Mouse (Mus musculus) liver, embryonic 12.5 days (tissue): Measurements from ENCODE around the gene Med11. TPM values are rescaled to one million over a fixed set of nuclear protein-coding genes. Genes with fewer than 3 reads are reported as not detected.
A peak's percentile ranks its signal among the peaks of the same experiment; 100 is the strongest.
"Not testable (repeated sequence)": the region's sequence is repeated elsewhere in the genome, so short reads cannot be mapped to it uniquely, and the experiment has no call there.

ENCODE experiments used
- ATAC-seq: fragments of 200-750 bp; cut with Nextera tagmentation; 2 replicates; pipeline ENCODE4 v1.8.0; 2017; ENCODE audit warnings: moderate number of reproducible peaks, mild to moderate bottlenecking, moderate library complexity
- H3K27ac ChIP-seq: fragments of 300-500 bp; sonication (generic); 2 replicates; pipeline ENCODE4 v1.5.1; 2016; ENCODE audit warnings: mild to moderate bottlenecking
- H3K27me3 ChIP-seq: fragments of 300-500 bp; sonication (generic); replicated peaks from 2 replicates; pipeline ENCODE4 v1.6.1; 2016; ENCODE audit warnings: mild to moderate bottlenecking, moderate library complexity
- H3K36me3 ChIP-seq: fragments of 300-500 bp; sonication (generic); 2 replicates; pipeline ENCODE4 v1.6.1; 2016; ENCODE audit warnings: mild to moderate bottlenecking, moderate library complexity
- H3K4me1 ChIP-seq: fragments of 300-500 bp; sonication (generic); 2 replicates; pipeline ENCODE4 v1.6.1; 2016
- H3K4me2 ChIP-seq: fragments of 300-500 bp; sonication (generic); 2 replicates; pipeline ENCODE4 v1.6.1; 2016; ENCODE audit warnings: mild to moderate bottlenecking, moderate library complexity
- H3K4me3 ChIP-seq: fragments of 300-500 bp; sonication (generic); 2 replicates; pipeline ENCODE4 v1.5.1; 2016; ENCODE audit warnings: mild to moderate bottlenecking, moderate library complexity
- H3K9ac ChIP-seq: fragments of 300-500 bp; sonication (generic); 2 replicates; pipeline ENCODE4 v1.6.1; 2016; ENCODE audit warnings: mild to moderate bottlenecking, moderate library complexity
- H3K9me3 ChIP-seq: fragments of 300-500 bp; sonication (generic); replicated peaks from 2 replicates; pipeline ENCODE4 v1.6.1; 2016; ENCODE audit warnings: mild to moderate bottlenecking, moderate library complexity
- WGBS: fragments of 180-500 bp; shearing (Covaris S2); methylation state at CpG from one replicate; pipeline ENCODE4 v1.1.7; 2016; ENCODE audit not compliant: insufficient replicate concordance; 5-methylcytosine and 5-hydroxymethylcytosine counted together
- polyA plus RNA-seq: library from polyadenylated mRNA; unstranded; fragments of >200 nt; fragmentation: Nextera tagmentation; extraction: Ambion mirVana; gene quantifications from 2 replicates; pipeline ENCODE4 v1.2.1, GENCODE M21; 2016

The Med11 gene
- polyA plus RNA-seq, 1 experiment from 2014 or later: 21.7 TPM

- WGBS: 79% methylated on average over 2 of the region's 2 CpGs
- Histone ChIP-seq H3K4me3 (no peak overlapping the region), H3K27ac (no peak overlapping the region), H3K27me3 (no peaks in the 10 kb centered on the region), H3K4me2 (peak overlapping the region; percentile 77), H3K36me3 (peaks cover 13% of the 10 kb centered on the region), H3K4me1 (peaks cover 31% of the 10 kb centered on the region), H3K9ac (no peak overlapping the region), H3K9me3 (no peaks in the 10 kb centered on the region)
- ATAC-seq: no peak
Measured at GRCm38 (mm10) chr11:70450926-70451325, 793 bp upstream of the Med11 start.

DNA sequence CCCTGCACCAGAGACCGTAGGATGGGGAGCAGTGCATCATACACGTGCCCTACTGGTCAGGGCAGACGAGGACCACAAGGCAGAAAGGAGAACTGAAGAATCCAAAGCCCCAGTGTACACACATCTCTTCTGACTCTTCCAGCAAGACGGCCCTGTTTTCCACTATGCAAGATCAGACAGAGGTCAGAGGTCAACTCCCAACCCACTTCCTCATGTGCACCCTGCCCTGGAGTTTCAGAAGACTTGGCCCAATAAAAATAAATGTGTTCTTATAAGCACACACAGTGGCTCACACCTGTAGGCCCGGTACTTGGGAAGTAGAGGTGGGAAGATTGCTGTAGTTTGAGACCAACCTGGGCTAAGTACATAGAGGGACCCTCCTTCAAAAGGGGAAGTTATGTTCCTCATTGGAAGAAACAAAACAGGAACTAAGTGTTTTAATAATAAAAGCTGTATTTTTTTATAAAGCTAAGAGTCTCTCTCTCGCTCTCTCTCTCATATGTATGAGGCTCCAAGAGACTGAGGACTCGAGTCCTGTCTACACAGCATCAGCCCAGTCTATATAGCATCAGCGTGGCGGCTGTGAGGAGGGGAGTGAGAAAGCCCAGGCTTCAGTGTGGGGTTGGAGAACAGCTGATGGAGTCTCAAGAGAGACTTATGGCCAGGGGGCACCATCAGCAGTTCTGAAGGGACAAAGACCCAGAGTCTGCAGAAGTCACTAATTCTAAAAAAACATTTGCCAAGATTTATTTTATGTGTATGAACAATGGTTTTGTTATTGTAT lies 1.7 kb downstream of the Med11 start:
- Histone ChIP-seq H3K4me3 (no peak overlapping the region), H3K27me3 (peaks cover 8% of the 10 kb centered on the region), H3K4me1 (peaks cover 21% of the 10 kb centered on the region), H3K9ac (no peak overlapping the region), H3K4me2 (peak overlapping the region; percentile 77), H3K27ac (no peak overlapping the region), H3K9me3 (no peaks in the 10 kb centered on the region), H3K36me3 (peaks cover 13% of the 10 kb centered on the region)
- WGBS: 73% methylated on average over 9 of the region's 9 CpGs
- ATAC-seq: no peak

GRCm38 (mm10) chr11:70458688-70459600 lies 7.2 kb downstream of the Med11 start, which contains the start of gene Zmynd15:
Zmynd15 (plus strand) TSS chr11:70459433.
- ATAC-seq: no peak
- Histone ChIP-seq H3K27me3 (peaks cover 62% of the 10 kb centered on the region), H3K4me3 (peak within 1 kb of the TSS; percentile 58), H3K9me3 (0 out of 2 replicates have a peak, but pooled peaks cover 3% of the 10 kb centered on the region), H3K36me3 (peaks cover 3% of the 10 kb centered on the region; the same call in 1 of the 2 replicates), H3K9ac (peak within 1 kb of the TSS; percentile 48; the same call in 1 of the 2 replicates), H3K27ac (no peak within 1 kb of the TSS), H3K4me2 (peak within 1 kb of the TSS; percentile 77), H3K4me1 (peaks cover 9% of the 10 kb centered on the region; the same call in 1 of the 2 replicates)
- WGBS: 16% methylated on average over 32 of the region's 32 CpGs

DNA sequence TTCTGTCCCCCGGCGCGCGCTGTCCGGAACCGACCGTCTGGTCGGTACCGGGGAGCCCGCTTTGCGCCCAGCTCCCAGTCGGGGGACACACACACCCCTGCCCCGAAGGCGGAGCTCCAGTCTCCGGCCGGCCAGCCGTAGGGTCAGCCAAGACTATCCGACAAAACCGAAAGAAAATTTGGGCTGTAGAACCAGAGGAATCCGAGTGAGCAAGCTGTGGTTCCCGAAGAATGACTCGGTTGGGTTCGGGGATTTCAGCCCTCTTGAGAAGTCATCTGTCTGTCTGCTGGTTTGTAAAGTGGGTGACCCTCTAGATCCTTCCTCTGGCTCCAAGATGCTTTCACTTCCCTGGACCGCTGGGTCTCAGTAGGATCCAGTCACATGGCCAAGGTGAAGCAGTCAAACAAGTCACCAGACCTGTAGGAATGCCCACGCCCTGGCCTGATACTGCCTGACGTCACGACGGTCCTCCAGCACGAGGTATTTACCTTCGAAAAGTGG lies 7.9 kb downstream of the Med11 start, which contains the start of gene Cxcl16:
Cxcl16 (minus strand) TSS at position 384 of the 501 bp plus-strand sequence.
- H3K9me3 ChIP-seq: 0 out of 2 replicates have a peak, but pooled peaks cover 3% of the 10 kb centered on the region
- H3K4me1 ChIP-seq: peaks cover 9% of the 10 kb centered on the region; the same call in 1 of the 2 replicates
- no peaks in the 10 kb centered on the region for H3K36me3 ChIP-seq
- H3K27me3 ChIP-seq: peaks cover 69% of the 10 kb centered on the region
- 4% methylated on average over 30 of the region's 30 CpGs for WGBS
- no peak within 1 kb of the TSS for H3K27ac ChIP-seq
- ATAC-seq: no peak
- H3K4me2 ChIP-seq: peak within 1 kb of the TSS; percentile 77
- H3K9ac ChIP-seq: peak within 1 kb of the TSS; percentile 48; the same call in 1 of the 2 replicates
- peak within 1 kb of the TSS; percentile 58 for H3K4me3 ChIP-seq

DNA sequence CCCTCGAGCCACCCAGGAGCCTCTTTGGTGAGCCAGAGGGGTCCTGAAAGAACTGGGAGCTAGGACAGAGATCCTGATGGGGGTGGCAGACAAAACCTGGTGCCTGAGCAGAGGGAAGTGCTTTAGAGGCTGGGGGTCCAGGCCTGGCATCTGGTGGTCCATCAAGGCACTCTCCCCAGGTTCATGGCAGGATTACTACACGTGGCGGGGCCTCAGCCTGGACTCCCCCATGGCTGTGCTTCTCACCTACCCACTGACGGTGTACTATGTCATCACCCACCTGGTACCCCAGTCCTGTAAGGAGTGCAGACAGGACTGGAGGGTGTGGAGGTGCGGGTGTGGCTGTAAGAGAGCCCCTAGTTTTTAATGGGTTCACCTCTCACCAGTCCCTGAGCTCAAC lies 12.3 kb downstream of the Med11 start:
- Histone ChIP-seq H3K27me3 (peaks cover 90% of the 10 kb centered on the region), H3K9ac (no peak overlapping the region), H3K4me1 (peaks cover 19% of the 10 kb centered on the region), H3K4me2 (no peak overlapping the region), H3K9me3 (0 out of 2 replicates have a peak, but pooled peaks cover 3% of the 10 kb centered on the region), H3K36me3 (no peaks in the 10 kb centered on the region), H3K4me3 (no peak overlapping the region), H3K27ac (no peak overlapping the region)
- 56% methylated on average over 5 of the region's 5 CpGs for WGBS
- ATAC-seq: peak; percentile 40; the same call in 1 of the 2 replicates

DNA sequence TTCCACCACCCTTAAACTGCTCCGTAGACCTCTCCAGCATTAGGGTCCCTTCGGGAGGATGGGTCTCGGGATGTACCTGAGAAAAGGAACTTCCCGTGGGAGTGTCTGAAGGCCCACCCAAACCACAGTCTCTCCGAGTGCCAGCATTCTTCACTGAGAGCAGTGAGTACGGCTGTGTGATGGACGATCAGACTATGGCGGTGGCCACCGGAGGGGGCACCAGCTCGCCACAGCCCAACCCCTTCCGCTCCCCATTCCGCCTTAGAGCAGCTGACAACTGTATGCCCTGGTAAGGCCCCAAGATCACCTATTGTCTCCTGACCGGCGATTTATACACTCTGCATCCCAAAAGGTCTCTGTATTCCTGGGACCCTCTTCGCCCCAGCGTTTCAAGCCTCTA lies 13.5 kb downstream of the Med11 start:
- Histone ChIP-seq H3K36me3 (no peaks in the 10 kb centered on the region), H3K9me3 (0 out of 2 replicates have a peak, but pooled peaks cover 3% of the 10 kb centered on the region), H3K4me1 (peaks cover 10% of the 10 kb centered on the region; the same call in 1 of the 2 replicates), H3K4me3 (no peak overlapping the region), H3K27ac (no peak overlapping the region), H3K9ac (no peak overlapping the region), H3K4me2 (peak overlapping the region; percentile 24; the same call in 1 of the 2 replicates), H3K27me3 (peaks cover 78% of the 10 kb centered on the region)
- 24% methylated on average over 16 of the region's 16 CpGs for WGBS
- no peak for ATAC-seq

DNA sequence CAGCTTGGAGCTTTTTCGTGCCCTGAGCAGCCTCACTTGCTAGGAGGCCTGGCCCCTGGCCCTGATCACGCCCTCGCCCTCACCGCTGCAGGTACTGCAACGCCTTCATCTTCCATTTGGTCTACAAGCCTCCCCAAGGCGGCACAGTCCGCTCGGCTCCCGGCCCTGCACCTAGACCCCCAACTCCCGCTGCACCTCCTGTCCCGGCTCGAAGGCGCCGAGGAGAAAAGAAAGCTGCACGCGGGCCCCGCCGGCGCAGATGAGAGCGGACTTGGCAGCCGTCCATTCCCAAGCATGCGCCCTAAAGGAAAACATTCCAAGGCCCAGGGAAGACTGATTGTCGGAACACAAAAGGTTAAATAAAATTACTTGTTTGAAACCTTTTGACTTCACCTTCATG lies 14.1 kb downstream of the Med11 start:
- H3K9ac ChIP-seq: no peak overlapping the region
- no peak for ATAC-seq

DNA sequence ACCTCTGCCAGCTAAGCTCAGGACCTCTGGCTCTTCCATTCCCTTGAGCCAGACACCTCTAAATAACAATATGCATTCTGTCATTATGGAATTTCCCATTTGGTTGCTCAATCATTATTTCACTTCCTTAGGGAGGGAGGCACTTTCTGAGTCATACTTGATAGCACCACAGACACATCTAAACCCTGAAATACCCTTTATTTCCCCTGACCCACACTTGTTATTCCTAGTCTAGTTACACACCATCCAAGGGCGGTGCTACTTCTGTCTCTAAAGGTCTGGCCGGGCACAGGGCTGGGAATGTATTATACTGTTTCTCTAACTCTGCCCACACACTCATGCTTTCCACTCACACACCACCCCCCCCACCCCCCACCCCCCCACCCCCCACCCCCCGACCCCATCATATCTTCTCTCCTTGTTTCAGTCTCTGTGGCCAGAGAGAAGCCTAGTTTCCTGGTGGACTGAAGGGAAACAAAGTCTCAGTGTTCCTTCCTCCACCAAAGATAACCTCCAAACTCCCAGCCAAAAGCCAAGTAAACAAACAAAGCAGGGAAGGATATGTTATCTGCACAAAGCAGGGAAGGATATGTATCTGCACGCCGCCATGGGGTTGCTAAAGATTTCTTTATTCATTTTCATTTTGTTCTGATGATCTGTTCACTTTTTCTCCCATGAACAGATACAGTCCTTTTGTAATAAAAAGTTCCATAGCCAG lies 16.3 kb downstream of the Med11 start:
- Histone ChIP-seq H3K27ac (no peak overlapping the region), H3K4me1 (peaks cover 10% of the 10 kb centered on the region; the same call in 1 of the 2 replicates), H3K9me3 (no peaks in the 10 kb centered on the region), H3K9ac (no peak overlapping the region), H3K4me3 (no peak overlapping the region), H3K27me3 (peaks cover 50% of the 10 kb centered on the region), H3K4me2 (no peak overlapping the region), H3K36me3 (no peaks in the 10 kb centered on the region)
- 30% methylated on average over 5 of the region's 5 CpGs for WGBS
- no peak for ATAC-seq

More for the DNA sequence above, 14.1 kb downstream of the Med11 start:
- H3K4me2 ChIP-seq: peak overlapping the region; percentile 24
- H3K27me3 ChIP-seq: peaks cover 72% of the 10 kb centered on the region
- 43% methylated on average over 23 of the region's 23 CpGs for WGBS
- no peak overlapping the region for H3K27ac ChIP-seq
- H3K9me3 ChIP-seq: 0 out of 2 replicates have a peak, but pooled peaks cover 3% of the 10 kb centered on the region
- H3K36me3 ChIP-seq: no peaks in the 10 kb centered on the region
- peak overlapping the region; percentile 10; the same call in 1 of the 2 replicates for H3K4me3 ChIP-seq
- peaks cover 10% of the 10 kb centered on the region; the same call in 1 of the 2 replicates for H3K4me1 ChIP-seq

DNA sequence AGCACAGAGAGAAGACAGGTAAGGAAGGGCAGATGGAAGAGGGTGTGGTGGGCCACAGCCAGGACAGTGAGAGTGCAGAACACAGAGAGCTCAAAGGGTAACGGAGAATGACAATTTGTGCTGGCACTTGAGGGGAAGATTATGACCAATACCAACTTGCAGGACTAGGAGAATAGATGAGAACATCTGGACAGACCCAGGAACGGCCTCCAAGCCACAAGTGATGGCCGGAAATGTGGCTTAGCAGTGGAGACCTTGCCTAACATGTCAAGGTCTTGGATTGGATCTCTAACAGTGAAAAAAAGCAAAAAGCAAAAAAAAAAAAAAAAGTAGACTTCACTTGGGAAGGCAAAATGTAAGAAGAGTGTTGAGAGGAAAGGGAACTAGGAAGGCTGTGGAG lies 18.0 kb downstream of the Med11 start:
- no peak overlapping the region for H3K9ac ChIP-seq
- WGBS: 61% methylated on average over 3 of the region's 3 CpGs
- ATAC-seq: no peak

DNA sequence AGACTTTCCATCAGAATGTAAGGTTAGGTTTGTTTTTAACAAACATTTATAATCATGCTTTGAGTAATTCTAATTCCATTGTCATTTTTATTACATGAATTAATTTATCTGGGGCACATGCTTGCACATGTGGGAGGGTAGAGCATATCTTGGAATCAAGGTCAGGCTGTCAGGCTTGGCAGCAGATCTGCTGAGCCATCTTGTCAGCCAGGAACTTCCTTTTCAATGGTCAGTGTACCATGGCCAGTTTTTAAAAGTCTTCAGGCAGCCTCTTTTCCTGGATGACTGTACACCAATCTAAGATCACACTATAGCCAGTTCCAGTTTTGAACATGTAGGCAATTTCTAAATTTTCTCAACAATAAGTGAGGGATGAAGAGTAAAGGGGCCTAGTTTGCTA lies 21.0 kb downstream of the Med11 start:
- Histone ChIP-seq H3K4me1 (peaks cover 5% of the 10 kb centered on the region), H3K4me3 (no peak overlapping the region), H3K9ac (no peak overlapping the region), H3K9me3 (no peaks in the 10 kb centered on the region), H3K27me3 (0 out of 2 replicates have a peak, but pooled peaks cover 6% of the 10 kb centered on the region), H3K36me3 (no peaks in the 10 kb centered on the region), H3K4me2 (no peak overlapping the region), H3K27ac (no peak overlapping the region)
- ATAC-seq: no peak

More for the DNA sequence above, 18.0 kb downstream of the Med11 start:
- Histone ChIP-seq H3K36me3 (no peaks in the 10 kb centered on the region), H3K4me1 (peaks cover 11% of the 10 kb centered on the region), H3K4me2 (no peak overlapping the region), H3K27ac (no peak overlapping the region), H3K9me3 (no peaks in the 10 kb centered on the region), H3K4me3 (no peak overlapping the region), H3K27me3 (peaks cover 33% of the 10 kb centered on the region)

DNA sequence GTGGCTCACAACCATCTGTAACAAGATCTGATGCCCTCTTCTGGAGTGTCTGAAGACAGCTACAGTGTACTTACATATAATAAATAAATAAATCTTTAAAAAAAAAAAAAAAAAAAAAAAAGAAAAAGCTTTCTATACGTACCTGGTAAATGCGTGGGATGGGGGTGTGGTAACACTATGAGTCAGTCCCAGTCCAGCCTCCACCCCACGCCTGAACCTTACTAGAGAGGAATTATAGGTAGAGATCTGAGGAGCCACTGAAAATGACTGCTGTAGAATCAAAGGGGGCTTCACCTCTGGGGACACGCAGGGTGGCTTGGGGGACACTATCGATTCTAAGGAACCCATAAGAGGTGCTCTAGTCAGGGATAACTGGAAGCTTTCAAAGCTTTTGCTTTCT lies 21.6 kb downstream of the Med11 start:
- not testable (repeated sequence) for H3K4me2 ChIP-seq, H3K27me3 ChIP-seq, H3K4me1 ChIP-seq, H3K9me3 ChIP-seq, H3K9ac ChIP-seq, H3K36me3 ChIP-seq, ATAC-seq, H3K4me3 ChIP-seq
- 72% methylated on average over 5 of the region's 5 CpGs for WGBS
- 0 out of 2 replicates have a peak overlapping the region, but pooled peaks have one; percentile 2 for H3K27ac ChIP-seq
